Comparison of ENCODE assay signal across 15 mouse cellular contexts in genomic region chr11:117684640-117685039, GRCm38 (mm10). TPM values are rescaled to one million over a fixed set of nuclear protein-coding genes. Genes with fewer than 3 reads are reported as not detected.
DNase-seq lines count a peak whose midpoint lies in the region; ATAC-seq and TF ChIP-seq lines count a peak whose summit lies in the region.
"Had no signal": no experiment of that assay in that cellular context is flagged by ENCODE, and none has a peak within 500 bp of the region (broad histone marks: within the 10 kb centered on the region; RNA-seq: fewer than 3 reads in every experiment).

No protein-coding gene starts in this region.

- no peaks in the 10 kb centered on the region for H3K36me3 ChIP-seq in midbrain, embryonic 12.5 days
- H3K36me3 ChIP-seq in midbrain, embryonic 11.5 days (ENCODE audit: control insufficient read depth, insufficient read depth, low read length), result no peaks in the 10 kb centered on the region
- H3K36me3 ChIP-seq in hindbrain, embryonic 15.5 days, result no peaks in the 10 kb centered on the region
- H3K36me3 ChIP-seq: intestine, embryonic 15.5 days had no signal

- H3K27ac ChIP-seq in midbrain, embryonic 12.5 days (replicated peaks), result peak overlapping the region; percentile 39; the same call in 1 of the 2 replicates
- H3K27ac ChIP-seq in midbrain, embryonic 11.5 days (ENCODE audit: low read depth, low read length), result no peak overlapping the region
- peak overlapping the region; percentile 43 for H3K27ac ChIP-seq in hindbrain, embryonic 15.5 days (replicated peaks)
- H3K27ac ChIP-seq: heart, adult 2 months had no signal

- 28% methylated on average over 5 of the region's 5 CpGs for WGBS in midbrain, embryonic 12.5 days
- 31% methylated on average over 5 of the region's 5 CpGs for WGBS in midbrain, embryonic 11.5 days
- 11% methylated on average over 5 of the region's 5 CpGs for WGBS in hindbrain, embryonic 15.5 days

- H3K4me3 ChIP-seq in midbrain, embryonic 12.5 days, result no peak overlapping the region
- no peak overlapping the region for H3K4me3 ChIP-seq in midbrain, embryonic 11.5 days (ENCODE audit: low read depth, low read length)
- no peak overlapping the region for H3K4me3 ChIP-seq in hindbrain, embryonic 15.5 days
- H3K4me3 ChIP-seq: heart, adult 2 months; intestine, embryonic 15.5 days had no signal

- H3K4me2 ChIP-seq in midbrain, embryonic 12.5 days (replicated peaks), result no peak overlapping the region
- H3K4me2 ChIP-seq in midbrain, embryonic 11.5 days, result no peak overlapping the region
- no peak overlapping the region for H3K4me2 ChIP-seq in hindbrain, embryonic 15.5 days
- H3K4me2 ChIP-seq: lung, embryonic 14.5 days had no signal

- ATAC-seq in frontal cortex, adult (ENCODE audit: low TSS enrichment), result 0 out of 2 replicates have a peak, but pooled peaks have one; percentile 18
- no peak for ATAC-seq in midbrain, embryonic 12.5 days (ENCODE audit: low FRiP score, low read depth)
- ATAC-seq in midbrain, embryonic 11.5 days (ENCODE audit: low FRiP score), result no peak
- ATAC-seq in hindbrain, embryonic 15.5 days (ENCODE audit: low FRiP score, low read depth), result no peak

- H3K9ac ChIP-seq in midbrain, embryonic 12.5 days (replicated peaks), result no peak overlapping the region
- H3K9ac ChIP-seq in midbrain, embryonic 11.5 days (ENCODE audit: low read length), result no peak overlapping the region
- H3K9ac ChIP-seq in hindbrain, embryonic 15.5 days, result no peak overlapping the region
- H3K9ac ChIP-seq: intestine, embryonic 15.5 days; lung, embryonic 14.5 days had no signal

- no peak for TF ChIP-seq CTCF in brain, embryonic 14.5 days (IDR thresholded peaks at IDR 0.05; ENCODE audit: borderline replicate concordance, extremely low read depth, insufficient read depth, insufficient read length)

- DNase-seq in frontal cortex, postnatal 10 days (ENCODE audit: low spot score in 2 of 2), result no peak
- DNase-seq in midbrain, embryonic 11.5 days (ENCODE audit: low spot score, missing footprints), result no peak
- DNase-seq in brain, embryonic 14.5 days (ENCODE audit: low read depth), result peak; percentile 54
- DNase-seq in c-Kit-positive CD71-positive TER-119-positive erythroid progenitor cells, embryonic 14.5 days (ENCODE audit: low spot score), result no peak
- no peak for DNase-seq in thymus, postnatal 36 days
- DNase-seq: adrenal gland, adult 2 months; cerebellum, adult 2 months; heart, adult 2 months; lung, embryonic 14.5 days; right cerebral cortex, postnatal 4 days; thymus, adult 18-20 months had no signal

- H3K27me3 ChIP-seq in midbrain, embryonic 12.5 days, result no peaks in the 10 kb centered on the region
- no peaks in the 10 kb centered on the region for H3K27me3 ChIP-seq in midbrain, embryonic 11.5 days (ENCODE audit: control insufficient read depth, insufficient read depth, low read length)
- H3K27me3 ChIP-seq in hindbrain, embryonic 15.5 days, result no peaks in the 10 kb centered on the region
- H3K27me3 ChIP-seq: intestine, embryonic 15.5 days had no signal

- no peak for TF ChIP-seq POLR2A in brain, embryonic 14.5 days (IDR thresholded peaks at IDR 0.05; ENCODE audit: borderline replicate concordance, extremely low read depth, insufficient read depth, insufficient read length, poor library complexity, severe bottlenecking)

- H3K4me1 ChIP-seq in midbrain, embryonic 12.5 days, result peaks cover 32% of the 10 kb centered on the region
- H3K4me1 ChIP-seq in midbrain, embryonic 11.5 days (ENCODE audit: control insufficient read depth, insufficient read depth, low read length), result 0 out of 2 replicates have a peak, but pooled peaks cover 3% of the 10 kb centered on the region
- peaks cover 30% of the 10 kb centered on the region for H3K4me1 ChIP-seq in hindbrain, embryonic 15.5 days (replicated peaks)

- H3K9me3 ChIP-seq in midbrain, embryonic 12.5 days, result no peaks in the 10 kb centered on the region
- H3K9me3 ChIP-seq in midbrain, embryonic 11.5 days (ENCODE audit: control insufficient read depth, low read length), result no peaks in the 10 kb centered on the region
- no peaks in the 10 kb centered on the region for H3K9me3 ChIP-seq in hindbrain, embryonic 15.5 days
- H3K9me3 ChIP-seq: intestine, embryonic 15.5 days had no signal

RNA-seq across cellular contexts. Expression of gene Tnrc6c, which starts 30.6 kb away (rescaled TPM):
- polyA plus RNA-seq in midbrain, embryonic 12.5 days (2016; fragmentation: Nextera tagmentation; extraction: Ambion mirVana), result 24.3 and 26.4 TPM in 2 replicates
- 14.6 and 15.1 TPM in 2 replicates for polyA plus RNA-seq in midbrain, embryonic 11.5 days (2014; fragmentation: Nextera tagmentation; extraction: Ambion mirVana)
- 54.3 and 82.0 TPM in 2 replicates for polyA plus RNA-seq in brain, embryonic 14.5 days (2012; rRNA removed)
- polyA plus RNA-seq in hindbrain, embryonic 15.5 days (2015; fragmentation: Nextera tagmentation; extraction: Ambion mirVana), result 24.2 and 24.7 TPM in 2 replicates
